Mouse (Mus musculus): ENCODE measurements around the gene Rcor1.

Gene Rcor1

GRCm38 (mm10) chr12:111021577-111021976, 17.6 kb upstream of the Rcor1 start:
- DNase-seq (ENCODE audit: low spot score), result no peak

- no peak for DNase-seq (ENCODE audit: low spot score)
Observed at GRCm38 (mm10) chr12:111028176-111029167, 10.7 kb upstream of the Rcor1 start.

- no peak for DNase-seq (ENCODE audit: low spot score)
Observed at GRCm38 (mm10) chr12:111029291-111029890, 9.8 kb upstream of the Rcor1 start.

- DNase-seq (ENCODE audit: low spot score), result no peak
Observed at GRCm38 (mm10) chr12:111032839-111033238, 6.3 kb upstream of the Rcor1 start.

DNA sequence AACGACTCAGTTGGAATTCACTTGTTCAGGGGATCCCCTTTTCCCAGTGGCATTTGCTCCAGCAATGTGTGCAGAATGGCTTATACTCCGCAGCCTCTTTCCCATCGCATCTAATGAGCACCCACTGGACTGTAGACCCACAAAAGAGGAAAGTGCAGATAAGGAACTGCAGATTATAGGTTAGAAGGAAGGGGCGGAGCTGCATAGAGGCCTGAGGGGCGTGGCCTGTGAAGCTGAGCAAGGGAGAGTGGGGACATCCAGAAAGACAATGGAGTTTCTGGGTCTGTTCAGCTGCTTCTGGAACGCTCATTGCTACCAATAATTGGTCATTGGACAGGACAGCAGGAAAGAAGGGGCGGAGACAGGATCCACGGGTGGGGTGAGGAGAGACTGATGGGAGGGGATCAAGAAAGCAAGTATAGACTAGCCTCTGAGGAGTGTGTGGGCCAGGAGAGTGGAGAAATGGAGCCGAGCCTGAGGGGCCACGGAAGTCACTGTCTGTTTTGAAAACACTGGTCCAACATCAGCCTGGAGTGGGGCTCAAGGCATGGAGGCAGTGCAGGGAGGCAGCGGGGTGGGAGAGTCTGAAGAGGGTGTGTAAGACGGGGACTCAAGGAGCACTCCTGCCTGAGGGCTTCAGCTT, 3.8 kb upstream of the Rcor1 start:
- DNase-seq (ENCODE audit: low spot score), result no peak

DNA sequence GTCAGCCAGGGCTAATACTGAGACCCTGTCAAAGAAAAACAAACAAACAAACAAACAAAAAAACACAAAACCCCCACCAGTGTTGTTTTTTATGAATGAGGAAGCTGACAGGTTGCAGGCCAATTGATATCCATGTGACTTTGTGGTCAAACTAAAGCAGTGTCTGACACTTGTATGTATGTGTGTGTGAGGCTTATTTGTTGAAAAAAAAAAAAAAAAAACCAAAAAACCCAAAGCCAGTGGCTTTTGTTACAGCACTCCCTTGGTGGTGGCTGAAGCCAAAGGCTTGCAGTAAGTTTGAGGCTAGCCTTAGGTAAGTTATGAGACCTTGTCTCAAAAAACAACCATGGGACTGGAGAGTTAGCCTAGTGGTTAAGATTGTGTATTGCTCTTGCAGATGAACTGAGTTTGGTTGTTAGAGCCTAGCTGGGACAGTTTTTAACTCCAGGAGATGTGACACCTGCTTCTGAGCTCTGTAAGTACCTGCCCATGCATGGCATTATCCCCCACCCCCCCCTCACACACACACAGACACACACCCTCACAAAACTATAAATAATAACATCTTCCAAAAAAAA, 2.9 kb upstream of the Rcor1 start:
- no peak for DNase-seq (ENCODE audit: low spot score)

GRCm38 (mm10) chr12:111037241-111038180, 1.6 kb upstream of the Rcor1 start:
- DNase-seq (ENCODE audit: low spot score), result no peak

- no peak for DNase-seq (ENCODE audit: low spot score)
Observed at GRCm38 (mm10) chr12:111038231-111038975, 748 bp upstream of the Rcor1 start.

GRCm38 (mm10) chr12:111039771-111040530, 800 bp downstream of the Rcor1 start:
- no peak for DNase-seq (ENCODE audit: low spot score)

GRCm38 (mm10) chr12:111040531-111040860, 1.3 kb downstream of the Rcor1 start:
- no peak for DNase-seq (ENCODE audit: low spot score)

- DNase-seq (ENCODE audit: low spot score), result no peak
Observed at GRCm38 (mm10) chr12:111041196-111041595, 2.0 kb downstream of the Rcor1 start.

GRCm38 (mm10) chr12:111042365-111042764, 3.2 kb downstream of the Rcor1 start:
- DNase-seq (ENCODE audit: low spot score), result no peak

- DNase-seq (ENCODE audit: low spot score), result no peak
Observed at GRCm38 (mm10) chr12:111044880-111045279, 5.7 kb downstream of the Rcor1 start.

DNA sequence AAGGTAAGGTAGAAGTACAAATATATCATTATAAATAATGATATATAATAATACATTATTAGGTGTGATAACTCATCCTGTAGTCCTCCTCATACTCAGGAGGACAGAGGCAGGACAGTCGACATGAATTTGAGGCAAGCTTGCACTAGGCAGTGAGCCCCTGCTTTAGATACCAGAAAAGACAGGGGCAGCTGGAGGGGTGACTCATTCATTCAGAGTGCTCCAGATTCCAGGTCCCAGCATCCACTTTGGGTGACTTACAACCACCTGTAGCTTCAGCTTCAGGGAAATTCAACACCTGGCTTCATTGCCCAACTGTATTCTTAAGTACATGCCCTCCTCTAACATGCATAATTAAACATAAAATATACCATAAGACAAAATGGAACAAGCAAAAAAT, 7.7 kb downstream of the Rcor1 start:
- no peak for DNase-seq (ENCODE audit: low spot score)

DNA sequence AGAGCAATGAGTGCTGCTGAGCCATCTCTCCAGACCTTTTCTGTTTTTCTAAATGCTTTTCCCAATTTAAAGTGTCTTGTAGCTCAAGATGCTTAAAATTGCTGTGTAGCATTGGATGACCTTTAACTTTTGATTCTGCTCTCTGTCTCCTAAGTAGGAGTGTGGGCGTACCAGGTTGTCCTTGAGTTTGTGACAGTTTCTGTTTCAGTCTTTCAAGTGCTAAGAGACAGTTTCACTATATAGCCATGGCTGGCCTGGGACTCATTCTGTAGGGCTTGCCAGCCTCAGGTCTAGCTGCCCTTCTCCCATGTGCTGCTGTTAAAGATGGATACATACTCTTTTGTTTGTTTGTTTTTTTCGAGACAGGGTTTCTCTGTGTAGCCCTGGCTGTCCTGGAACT, 9.1 kb downstream of the Rcor1 start:
- DNase-seq (ENCODE audit: low spot score), result no peak

DNA sequence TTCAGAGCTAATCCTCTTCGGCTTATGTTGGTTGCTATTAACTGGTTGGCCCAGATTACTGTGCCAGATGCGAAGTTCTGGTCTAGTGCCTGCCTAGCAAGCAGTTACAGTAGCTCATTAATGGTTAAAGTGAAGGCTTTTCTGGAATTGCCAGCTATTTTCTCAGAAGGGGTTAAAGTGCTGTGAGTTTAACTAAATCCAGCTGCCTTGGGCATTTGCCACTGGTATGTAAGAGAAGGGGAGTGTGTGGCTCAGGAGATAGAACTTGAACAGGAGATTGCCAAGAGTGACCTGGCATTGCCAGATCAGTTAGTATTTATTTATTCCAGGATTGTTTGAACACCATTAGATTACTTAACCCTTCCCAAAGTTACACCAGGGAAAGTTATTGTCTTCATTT, 11.1 kb downstream of the Rcor1 start:
- no peak for DNase-seq (ENCODE audit: low spot score)

DNA sequence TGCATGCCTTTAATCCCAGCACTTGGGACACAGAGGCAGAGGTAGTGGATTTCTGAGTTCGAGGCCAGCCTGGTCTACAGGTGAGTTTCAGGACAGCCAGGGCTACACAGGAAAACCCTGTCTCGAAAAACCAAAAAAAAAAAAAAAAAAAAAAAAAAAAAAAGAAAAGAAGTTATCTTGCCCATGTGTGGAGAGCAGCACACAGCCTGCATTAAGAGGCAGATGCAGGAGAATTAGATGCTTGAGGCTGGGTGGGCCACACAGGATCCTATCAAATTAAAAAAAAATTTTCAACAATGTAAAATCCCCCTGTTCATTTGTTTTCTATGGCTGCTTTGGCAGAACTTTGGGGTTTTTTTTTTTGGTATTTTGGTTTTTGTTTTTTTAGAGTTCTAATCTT, 24.2 kb downstream of the Rcor1 start:
- no peak for DNase-seq (ENCODE audit: low spot score)

DNA sequence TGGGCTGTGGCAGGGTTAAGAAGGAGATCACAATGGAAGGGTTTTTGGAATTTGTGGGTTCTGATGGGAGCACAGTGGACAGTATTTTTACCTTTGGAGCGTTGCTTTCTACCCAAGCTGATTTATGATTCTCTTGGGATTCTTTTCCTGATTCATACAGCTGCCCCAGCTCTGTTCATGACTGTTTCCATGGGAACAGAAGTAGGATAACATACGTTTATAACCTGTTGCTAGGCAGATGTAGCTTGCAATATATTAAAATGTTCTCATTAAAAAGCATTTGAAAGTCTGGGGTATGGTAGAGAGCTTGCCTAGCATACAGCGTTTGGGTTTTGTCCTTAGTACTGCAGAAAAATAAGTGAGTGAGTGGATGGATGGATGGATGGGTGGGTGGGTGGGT, 25.1 kb downstream of the Rcor1 start:
- no peak for DNase-seq (ENCODE audit: low spot score)

- DNase-seq (ENCODE audit: low spot score), result no peak
Observed at GRCm38 (mm10) chr12:111065330-111065729, 26.2 kb downstream of the Rcor1 start.

GRCm38 (mm10) chr12:111067816-111068215, 28.7 kb downstream of the Rcor1 start:
- DNase-seq (ENCODE audit: low spot score), result no peak
